Mouse (Mus musculus) lung, embryonic 14.5 days (tissue): ENCODE measurements around the gene Borcs6. TPM values are rescaled to one million over a fixed set of nuclear protein-coding genes. Genes with fewer than 3 reads are reported as not detected.

ENCODE experiments used
- ATAC-seq: fragments of 200-750 bp; cut with Nextera tagmentation; 2 replicates; pipeline ENCODE4 v1.8.0; 2017; ENCODE audit warnings: mild to moderate bottlenecking, moderate TSS enrichment, moderate library complexity; ENCODE audit not compliant: insufficient read depth
- DNase-seq: peaks from one replicate; pipeline ENCODE4 v3.0.0-alpha.2; 2015
- H3K27ac ChIP-seq: fragments of 300-500 bp; sonication (generic); 2 replicates; pipeline ENCODE4 v1.5.1; 2014; ENCODE audit warnings: low read depth, mild to moderate bottlenecking, moderate library complexity
- H3K27me3 ChIP-seq: fragments of 300-500 bp; sonication (generic); 2 replicates; pipeline ENCODE4 v1.6.1; 2014; ENCODE audit warnings: low read length, control low read depth; ENCODE audit not compliant: insufficient read depth
- H3K36me3 ChIP-seq: fragments of 300-500 bp; sonication (generic); 2 replicates; pipeline ENCODE4 v1.6.1; 2014; ENCODE audit warnings: control low read depth; ENCODE audit not compliant: insufficient read depth
- H3K4me1 ChIP-seq: fragments of 300-500 bp; sonication (generic); 2 replicates; pipeline ENCODE4 v1.6.1; 2014; ENCODE audit warnings: antibody characterized with exemption, control low read depth; ENCODE audit not compliant: insufficient read depth
- H3K4me2 ChIP-seq: fragments of 300-500 bp; sonication (generic); 2 replicates; pipeline ENCODE4 v1.6.1; 2014; ENCODE audit warnings: mild to moderate bottlenecking
- H3K4me3 ChIP-seq: fragments of 300-500 bp; sonication (generic); 2 replicates; pipeline ENCODE4 v1.5.1; 2014; ENCODE audit warnings: low read depth, low read length
- H3K9ac ChIP-seq: fragments of 300-500 bp; sonication (generic); 2 replicates; pipeline ENCODE4 v1.6.1; 2014
- H3K9me3 ChIP-seq: fragments of 300-500 bp; sonication (generic); 2 replicates; pipeline ENCODE4 v1.6.1; 2016; ENCODE audit warnings: low read depth, low read length, control low read depth
- CTCF ChIP-seq: IDR thresholded peaks from 2 replicates; pipeline ENCODE4 v1.5.1; 2016; ENCODE audit warnings: antibody characterized with exemption, low read depth
- WGBS: fragments of 180-500 bp; shearing (Covaris S2); extraction: QIAGEN DNeasy Blood & Tissue Kit; methylation state at CpG from one replicate; pipeline ENCODE4 v1.1.7; 2014; 5-methylcytosine and 5-hydroxymethylcytosine counted together
- polyA plus RNA-seq: library from polyadenylated mRNA; unstranded; fragments of >200 nt; fragmentation: Nextera tagmentation; extraction: Ambion mirVana; gene quantifications from 2 replicates; pipeline ENCODE4 v1.2.1, GENCODE M21; 2014

The Borcs6 gene
- polyA plus RNA-seq, 1 experiment from 2014 or later, result 9.5 TPM

DNA sequence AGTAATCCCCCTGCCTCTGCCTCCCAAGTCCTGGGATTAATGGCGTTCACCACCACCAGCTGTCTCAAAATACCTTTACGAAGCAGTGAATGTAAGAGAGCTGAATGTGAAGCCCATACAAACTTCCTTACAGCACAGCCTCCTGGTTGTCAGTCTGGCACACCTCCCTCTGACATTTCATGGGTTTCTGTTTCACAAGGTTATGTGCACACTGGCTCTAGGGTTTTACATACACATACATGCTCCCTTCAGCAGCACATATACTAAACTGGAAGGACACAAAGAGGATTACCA, 15.2 kb downstream of the Borcs6 start:
- no peak overlapping the region for H3K9ac ChIP-seq
- ATAC-seq (no peak), DNase-seq (no peak)
- H3K4me3 ChIP-seq, result no peak overlapping the region
- H3K9me3 ChIP-seq, result no peaks in the 10 kb centered on the region
- TF ChIP-seq CTCF, result no peak
- peaks cover 7% of the 10 kb centered on the region; the same call in 1 of the 2 replicates for H3K4me1 ChIP-seq
- no peak overlapping the region for H3K4me2 ChIP-seq
- H3K27ac ChIP-seq, result no peak overlapping the region
- 46% methylated on average over 2 of the region's 2 CpGs for WGBS
- H3K27me3 ChIP-seq, result no peaks in the 10 kb centered on the region
- no peaks in the 10 kb centered on the region for H3K36me3 ChIP-seq

DNA sequence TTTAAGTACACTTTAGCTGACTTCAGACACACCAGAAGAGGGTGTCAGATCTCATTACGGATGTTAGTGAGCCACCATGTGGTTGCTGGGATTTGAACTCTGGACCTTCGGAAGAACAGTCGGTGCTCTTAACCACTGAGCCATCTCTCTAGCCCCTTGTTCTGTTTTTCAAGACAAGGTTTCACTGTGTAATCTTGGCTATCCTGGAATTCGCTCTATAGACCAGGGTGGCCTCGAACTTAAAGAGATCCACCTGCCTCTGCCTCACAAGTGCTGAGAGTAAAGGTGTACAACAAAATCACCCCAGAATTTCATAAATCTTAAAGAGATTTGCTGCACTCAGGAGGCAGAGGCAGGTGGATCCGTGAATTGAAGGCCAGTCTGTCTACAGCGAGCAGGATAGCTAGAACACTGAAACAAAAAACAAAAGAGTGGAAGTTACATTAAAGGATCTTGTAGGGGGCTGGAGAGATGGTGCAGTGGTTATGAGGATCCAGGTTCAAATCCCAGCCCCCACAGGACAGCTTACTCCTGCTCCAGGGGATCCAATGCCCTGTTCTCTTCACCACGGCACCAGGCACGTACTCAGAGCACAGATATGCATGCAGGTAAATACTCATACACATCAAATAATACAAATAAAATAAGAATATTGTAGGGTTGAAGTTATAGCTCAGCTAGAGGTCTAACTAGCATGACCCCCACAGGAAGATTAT, 16.4 kb downstream of the Borcs6 start:
- 58% methylated on average over 8 of the region's 9 CpGs for WGBS

DNA sequence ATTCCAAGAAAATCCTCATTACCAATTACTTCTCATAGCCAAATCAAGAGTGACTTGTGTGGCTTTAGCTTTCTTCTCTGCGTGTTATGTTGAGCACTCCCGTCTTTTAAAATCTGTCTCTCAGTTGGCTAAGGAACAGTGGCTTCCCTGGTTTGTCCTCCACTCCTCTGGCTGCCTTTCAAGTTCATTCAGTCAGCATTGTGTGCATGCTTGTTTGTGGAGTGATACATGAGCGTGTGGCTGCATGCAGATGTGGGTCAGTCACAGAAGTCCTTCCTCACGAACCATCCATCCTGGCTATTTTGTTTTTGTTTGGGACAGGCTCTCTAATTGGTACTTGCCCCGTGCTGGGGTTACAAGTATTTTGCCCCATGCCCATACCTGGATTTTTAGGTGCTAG, 17.1 kb downstream of the Borcs6 start:
- H3K4me1 ChIP-seq, result peaks cover 2% of the 10 kb centered on the region; the same call in 1 of the 2 replicates
- 60% methylated on average over 5 of the region's 5 CpGs for WGBS
- no peaks in the 10 kb centered on the region for H3K9me3 ChIP-seq
- no peak overlapping the region for H3K27ac ChIP-seq
- no peak overlapping the region for H3K9ac ChIP-seq
- H3K27me3 ChIP-seq, result no peaks in the 10 kb centered on the region
- no peak for ATAC-seq
- no peaks in the 10 kb centered on the region for H3K36me3 ChIP-seq
- no peak overlapping the region for H3K4me3 ChIP-seq
- no peak for TF ChIP-seq CTCF
- no peak overlapping the region for H3K4me2 ChIP-seq
- no peak for DNase-seq

More for the DNA sequence above, 16.4 kb downstream of the Borcs6 start:
- TF ChIP-seq CTCF, result no peak
- no peak overlapping the region for H3K4me2 ChIP-seq
- H3K4me1 ChIP-seq, result peaks cover 7% of the 10 kb centered on the region; the same call in 1 of the 2 replicates
- H3K27ac ChIP-seq, result no peak overlapping the region
- H3K9ac ChIP-seq, result no peak overlapping the region
- no peaks in the 10 kb centered on the region for H3K36me3 ChIP-seq
- H3K27me3 ChIP-seq, result no peaks in the 10 kb centered on the region
- DNase-seq (peak; percentile 24), ATAC-seq (no peak)
- H3K4me3 ChIP-seq, result no peak overlapping the region
- H3K9me3 ChIP-seq, result no peaks in the 10 kb centered on the region

DNA sequence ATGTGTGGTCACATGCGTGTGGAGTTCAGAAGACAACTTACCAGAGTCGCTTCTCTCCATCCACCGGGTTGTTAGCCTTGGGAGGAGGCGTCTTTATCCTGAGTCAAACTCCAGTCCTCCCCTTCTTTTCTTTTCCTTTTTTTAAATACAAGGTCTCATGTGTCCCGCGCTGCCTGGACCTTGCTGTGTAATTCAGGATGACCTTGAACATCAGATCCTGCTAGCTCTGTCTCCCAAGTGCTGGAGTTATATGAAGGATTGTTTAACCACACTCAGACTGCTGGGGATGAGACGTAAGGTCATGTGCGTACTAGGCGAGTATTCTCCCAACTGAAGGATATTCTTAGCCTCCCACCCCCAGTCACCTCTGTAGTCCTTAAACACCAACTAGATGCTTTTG, 17.8 kb downstream of the Borcs6 start:
- Histone ChIP-seq H3K4me1 (no peaks in the 10 kb centered on the region), H3K9me3 (no peaks in the 10 kb centered on the region), H3K4me2 (no peak overlapping the region), H3K27ac (no peak overlapping the region), H3K9ac (no peak overlapping the region), H3K4me3 (no peak overlapping the region), H3K27me3 (no peaks in the 10 kb centered on the region), H3K36me3 (no peaks in the 10 kb centered on the region)
- 76% methylated on average over 9 of the region's 9 CpGs for WGBS
- no peak for ATAC-seq
- no peak for DNase-seq
- no peak for TF ChIP-seq CTCF

DNA sequence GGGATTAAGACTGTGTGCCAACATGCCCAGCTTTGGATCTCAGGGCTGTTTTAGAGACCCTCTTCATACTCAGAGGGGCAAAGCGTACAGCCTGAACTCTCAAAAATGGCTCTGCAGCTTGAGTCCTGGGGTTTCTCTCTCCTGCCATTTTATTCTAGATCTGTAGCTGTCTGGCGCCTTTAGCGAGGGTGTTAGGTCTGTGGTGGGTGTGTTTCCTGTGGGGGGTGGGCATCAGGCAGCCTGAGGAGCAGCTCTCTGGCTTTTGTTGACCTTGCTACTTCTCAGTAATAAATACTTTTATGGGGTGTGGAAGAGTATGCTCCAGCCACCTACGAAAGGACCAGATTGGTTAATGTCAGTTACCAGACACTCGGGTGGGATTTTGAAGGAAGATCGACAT, 18.5 kb downstream of the Borcs6 start:
- Histone ChIP-seq H3K36me3 (no peaks in the 10 kb centered on the region), H3K4me3 (no peak overlapping the region), H3K9ac (no peak overlapping the region), H3K27me3 (no peaks in the 10 kb centered on the region), H3K27ac (no peak overlapping the region), H3K4me2 (no peak overlapping the region), H3K4me1 (no peaks in the 10 kb centered on the region), H3K9me3 (no peaks in the 10 kb centered on the region)
- no peak for TF ChIP-seq CTCF
- DNase-seq (no peak), ATAC-seq (no peak)
- WGBS, result 69% methylated on average over 6 of the region's 6 CpGs

DNA sequence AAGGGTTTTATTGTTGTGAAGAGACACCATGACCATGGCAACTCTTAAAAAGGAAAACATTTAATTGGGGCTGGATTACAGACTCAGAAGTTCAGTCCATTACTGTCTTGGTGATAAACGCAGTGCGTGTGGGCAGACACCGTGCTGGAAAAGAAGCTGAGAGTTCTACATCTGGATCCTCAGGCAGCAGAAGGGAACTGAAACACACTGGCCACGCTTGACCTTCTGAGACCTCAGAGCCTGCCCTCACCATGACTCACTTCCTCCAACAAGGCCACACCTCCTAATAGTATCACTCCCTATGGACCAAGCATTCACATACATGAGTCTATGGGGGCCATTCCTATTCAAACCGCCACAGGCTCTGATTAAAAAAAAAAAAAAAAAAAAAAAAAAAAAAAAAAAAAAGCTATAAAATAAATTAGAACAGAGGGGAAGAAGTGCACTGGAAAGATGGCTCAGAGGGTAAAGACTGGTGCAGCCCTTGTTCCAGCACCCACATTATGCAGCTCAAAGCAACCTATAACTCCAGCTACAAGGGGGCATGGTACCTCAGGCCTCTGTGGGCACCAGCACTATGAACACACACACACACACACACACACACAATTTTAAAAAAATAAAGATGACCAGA, 19.4 kb downstream of the Borcs6 start:
- no peaks in the 10 kb centered on the region for H3K36me3 ChIP-seq
- DNase-seq (no peak), ATAC-seq (no peak)
- no peak overlapping the region for H3K4me3 ChIP-seq
- H3K27ac ChIP-seq, result no peak overlapping the region
- no peak for TF ChIP-seq CTCF
- 78% methylated on average over 5 of the region's 5 CpGs for WGBS
- H3K9me3 ChIP-seq, result no peaks in the 10 kb centered on the region
- H3K4me1 ChIP-seq, result no peaks in the 10 kb centered on the region
- no peaks in the 10 kb centered on the region for H3K27me3 ChIP-seq
- no peak overlapping the region for H3K9ac ChIP-seq
- H3K4me2 ChIP-seq, result no peak overlapping the region

DNA sequence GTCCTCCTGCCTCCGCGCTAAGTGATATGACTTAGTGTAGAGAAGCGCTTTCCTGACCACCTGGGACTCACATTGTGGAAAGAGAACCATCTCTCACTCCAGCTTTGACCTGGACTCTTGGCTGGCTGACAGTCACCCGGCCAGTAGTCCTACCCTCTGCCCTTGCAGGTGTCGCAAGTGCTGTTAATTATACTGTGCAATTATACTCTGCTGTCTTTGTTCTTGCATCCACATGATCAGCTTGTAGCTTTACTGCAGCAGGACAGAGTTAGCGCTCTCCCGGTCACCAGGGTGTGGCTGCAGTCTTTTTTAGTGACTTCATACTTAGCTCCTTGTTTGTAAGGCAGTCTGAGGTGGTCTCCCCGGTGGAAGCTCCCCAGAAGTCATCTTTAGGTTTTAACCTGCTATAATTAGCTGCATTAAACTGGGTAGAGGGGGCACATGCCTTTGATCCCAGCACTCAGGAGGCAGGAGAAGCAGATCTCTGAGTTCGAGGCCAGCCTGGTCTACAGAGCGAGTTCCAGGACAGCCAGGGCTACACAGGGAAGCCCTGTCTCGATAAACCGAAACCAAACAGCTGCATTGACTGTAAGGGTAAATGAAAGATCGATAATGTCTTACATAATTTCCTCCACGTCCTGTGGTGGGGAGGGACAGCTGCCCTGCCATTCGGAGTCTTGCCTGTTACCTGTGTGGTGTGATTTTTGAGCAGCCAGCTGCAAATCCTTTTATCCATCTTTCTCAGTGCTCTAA, 20.8 kb downstream of the Borcs6 start:
- DNase-seq, result no peak
- ATAC-seq, result no peak

More for the DNA sequence above, 20.8 kb downstream of the Borcs6 start:
- no peaks in the 10 kb centered on the region for H3K4me1 ChIP-seq
- no peak overlapping the region for H3K27ac ChIP-seq
- 77% methylated on average over 15 of the region's 15 CpGs for WGBS
- no peaks in the 10 kb centered on the region for H3K36me3 ChIP-seq
- H3K4me2 ChIP-seq, result no peak overlapping the region
- TF ChIP-seq CTCF, result no peak
- H3K27me3 ChIP-seq, result no peaks in the 10 kb centered on the region
- peak overlapping the region; percentile 13; the same call in 1 of the 2 replicates for H3K9ac ChIP-seq
- H3K4me3 ChIP-seq, result no peak overlapping the region
- no peaks in the 10 kb centered on the region for H3K9me3 ChIP-seq
